Mouse (Mus musculus): Measurements from ENCODE around the gene Mcur1. TPM values are rescaled to one million over a fixed set of nuclear protein-coding genes. Genes with fewer than 3 reads are reported as not detected.

Mcur1 gene
- 23.5 and 33.7 TPM in 2 replicates for polyA plus RNA-seq (2012; rRNA removed)

DNA sequence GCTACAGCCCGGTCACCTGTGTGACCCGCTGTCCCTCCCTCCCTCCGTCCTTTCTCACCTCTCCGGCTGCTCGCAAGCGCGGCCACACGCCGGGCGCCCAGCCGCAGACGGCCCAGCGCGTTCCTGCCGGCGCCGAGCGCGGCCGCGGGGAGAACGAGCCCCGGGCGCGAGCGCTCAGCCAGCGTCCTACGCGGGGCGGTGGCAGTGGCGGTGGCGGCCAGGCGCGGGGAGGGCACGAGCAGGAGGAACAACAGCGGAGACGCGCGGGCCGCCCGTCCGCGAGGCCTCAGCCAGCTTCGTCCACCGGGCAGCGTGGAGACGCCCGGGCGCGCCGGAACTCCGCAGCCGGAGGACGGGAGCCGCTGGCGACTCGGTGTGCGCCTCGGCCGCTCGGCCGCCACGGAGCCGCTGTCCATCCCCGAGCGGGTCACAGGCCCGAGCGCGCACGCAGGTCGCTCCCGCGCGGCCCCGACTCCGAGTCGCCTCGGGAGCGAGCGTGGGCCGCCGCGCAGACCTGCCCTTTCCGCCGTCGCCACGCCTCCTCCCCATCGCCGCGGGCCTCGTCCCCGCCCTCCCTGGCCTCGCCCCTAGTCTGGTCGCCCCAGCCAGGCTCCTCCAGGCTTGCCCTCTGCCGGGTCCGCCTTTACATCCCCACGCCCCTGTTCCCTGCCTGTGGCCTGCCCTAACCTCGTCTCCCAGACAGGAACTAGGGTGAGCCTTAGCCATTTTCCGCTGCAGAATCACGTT is at the start of gene Mcur1:
Mcur1 (minus strand) TSS at position 481 of the 747 bp plus-strand sequence.

Other genes starting within 250 kb of the Mcur1 start
- gene Sirt5, start 194.7 kb downstream of the Mcur1 start, polyA plus RNA-seq (2012; rRNA removed), result 6.0 and 9.2 TPM in 2 replicates
- gene Nol7, start 161.8 kb downstream of the Mcur1 start, polyA plus RNA-seq (2012; rRNA removed), result 69.6 and 102 TPM in 2 replicates
- gene Ranbp9, start 78.9 kb downstream of the Mcur1 start, polyA plus RNA-seq (2012; rRNA removed), result 22.6 and 39.5 TPM in 2 replicates
- gene Rnf182, start 55.5 kb upstream of the Mcur1 start, polyA plus RNA-seq (2012; rRNA removed), result 0.87 and 1.4 TPM in 2 replicates
- 7.5 and 9.3 TPM in 2 replicates for gene Cd83, start 224.6 kb upstream of the Mcur1 start, polyA plus RNA-seq (2012; rRNA removed)

All from ovary, adult 2 months (tissue).